Mouse (Mus musculus) thymus, postnatal 10 days (tissue): ENCODE data around the gene Opcml.

Experiments used
- DNase-seq, 2 experiments: peaks; one replicate each; pipeline ENCODE4 v3.0.0; 2021; ENCODE audit warnings: low spot score in 2 of 2

Opcml gene

GRCm38 (mm10) chr9:28617666-28618065, 827.1 kb downstream of the Opcml start:
- DNase-seq = no peak

- DNase-seq = no peak
Measured at GRCm38 (mm10) chr9:28618186-28618892, 827.8 kb downstream of the Opcml start.

- DNase-seq = no peak
Measured at GRCm38 (mm10) chr9:28621939-28622338, 831.4 kb downstream of the Opcml start.

- DNase-seq = no peak
Measured at GRCm38 (mm10) chr9:28624870-28625269, 834.3 kb downstream of the Opcml start.

- DNase-seq = no peak
Measured at GRCm38 (mm10) chr9:28642766-28643165, 852.2 kb downstream of the Opcml start.

- no peak for DNase-seq
Measured at GRCm38 (mm10) chr9:28644063-28644462, 853.5 kb downstream of the Opcml start.

GRCm38 (mm10) chr9:28650089-28650488, 859.5 kb downstream of the Opcml start:
- DNase-seq = no peak

- no peak for DNase-seq
Measured at GRCm38 (mm10) chr9:28659996-28660395, 869.4 kb downstream of the Opcml start.

- DNase-seq = no peak
Measured at GRCm38 (mm10) chr9:28662882-28663281, 872.3 kb downstream of the Opcml start.

GRCm38 (mm10) chr9:28680309-28680708, 889.7 kb downstream of the Opcml start:
- no peak for DNase-seq

GRCm38 (mm10) chr9:28681252-28682037, 890.9 kb downstream of the Opcml start:
- no peak for DNase-seq

GRCm38 (mm10) chr9:28683951-28684470, 893.4 kb downstream of the Opcml start:
- no peak for DNase-seq

- DNase-seq = no peak
Measured at GRCm38 (mm10) chr9:28686942-28687611, 896.5 kb downstream of the Opcml start.

GRCm38 (mm10) chr9:28690134-28690533, 899.6 kb downstream of the Opcml start:
- DNase-seq = no peak

- no peak for DNase-seq
Measured at GRCm38 (mm10) chr9:28705796-28706195, 915.2 kb downstream of the Opcml start.

GRCm38 (mm10) chr9:28714544-28714943, 924.0 kb downstream of the Opcml start:
- DNase-seq = no peak

- DNase-seq = no peak
Measured at GRCm38 (mm10) chr9:28720186-28720585, 929.6 kb downstream of the Opcml start.

- DNase-seq = no peak
Measured at GRCm38 (mm10) chr9:28731811-28732602, 941.4 kb downstream of the Opcml start.

GRCm38 (mm10) chr9:28737955-28738354, 947.4 kb downstream of the Opcml start:
- DNase-seq = no peak

GRCm38 (mm10) chr9:28738451-28738860, 947.9 kb downstream of the Opcml start:
- no peak for DNase-seq

GRCm38 (mm10) chr9:28744771-28745170, 954.2 kb downstream of the Opcml start:
- no peak for DNase-seq

GRCm38 (mm10) chr9:28748902-28749301, 958.3 kb downstream of the Opcml start:
- no peak for DNase-seq
